Mouse (Mus musculus) limb, embryonic 11.5 days (tissue): ENCODE results near the gene Slc25a25. TPM values are rescaled to one million over a fixed set of nuclear protein-coding genes. Genes with fewer than 3 reads are reported as not detected.
"Not testable (repeated sequence)": the region's sequence is repeated elsewhere in the genome, so short reads cannot be mapped to it uniquely, and the experiment has no call there.

Experiments used
- ATAC-seq: fragments of 200-750 bp; cut with Nextera tagmentation; 2 replicates; pipeline ENCODE4 v1.8.0; 2017; ENCODE audit warnings: low read depth; ENCODE audit not compliant: insufficient number of reproducible peaks, low FRiP score, low TSS enrichment
- DNase-seq: peaks from one replicate; pipeline ENCODE4 v3.0.0-alpha.2; 2015; ENCODE audit warnings: low spot score
- H3K27ac ChIP-seq: fragments of 300-500 bp; sonication (generic); replicated peaks from 2 replicates; pipeline ENCODE4 v1.5.1; 2014; ENCODE audit warnings: low read depth, mild to moderate bottlenecking, low read length
- H3K27me3 ChIP-seq: fragments of 300-500 bp; sonication (generic); 2 replicates; pipeline ENCODE4 v1.6.1; 2014; ENCODE audit warnings: mild to moderate bottlenecking, low read length, mixed read lengths; ENCODE audit not compliant: control insufficient read depth, insufficient read depth
- H3K36me3 ChIP-seq: fragments of 300-500 bp; sonication (generic); 2 replicates; pipeline ENCODE4 v1.6.1; 2014; ENCODE audit warnings: mild to moderate bottlenecking, low read length, moderate library complexity, mixed read lengths; ENCODE audit not compliant: control insufficient read depth, insufficient read depth
- H3K4me1 ChIP-seq: fragments of 300-500 bp; sonication (generic); 2 replicates; pipeline ENCODE4 v1.6.1; 2014; ENCODE audit warnings: low read length, mixed read lengths; ENCODE audit not compliant: control insufficient read depth, insufficient read depth
- H3K4me2 ChIP-seq: fragments of 300-500 bp; sonication (generic); 2 replicates; pipeline ENCODE4 v1.6.1; 2014; ENCODE audit warnings: low read depth, mild to moderate bottlenecking, moderate library complexity; ENCODE audit not compliant: severe bottlenecking
- H3K4me3 ChIP-seq: fragments of 300-500 bp; sonication (generic); 2 replicates; pipeline ENCODE4 v1.5.1; 2014; ENCODE audit warnings: low read depth, low read length
- H3K9ac ChIP-seq: fragments of 300-500 bp; sonication (generic); 2 replicates; pipeline ENCODE4 v1.6.1; 2014; ENCODE audit warnings: mild to moderate bottlenecking, low read length
- H3K9me3 ChIP-seq: fragments of 300-500 bp; sonication (generic); 2 replicates; pipeline ENCODE4 v1.6.1; 2016; ENCODE audit warnings: low read length; ENCODE audit not compliant: control insufficient read depth
- WGBS: fragments of 180-500 bp; shearing (Covaris S2); extraction: QIAGEN DNeasy Blood & Tissue Kit; methylation state at CpG from one replicate; pipeline ENCODE4 v1.1.7; 2014; 5-methylcytosine and 5-hydroxymethylcytosine counted together
- polyA plus RNA-seq: library from polyadenylated mRNA; unstranded; fragments of >200 nt; fragmentation: Nextera tagmentation; extraction: Ambion mirVana; gene quantifications from 2 replicates; pipeline ENCODE4 v1.2.1, GENCODE M21; 2014

Slc25a25 gene
- polyA plus RNA-seq, 1 experiment from 2014 or later, result 19.2 TPM

- not testable (repeated sequence) for H3K27me3 ChIP-seq, H3K27ac ChIP-seq, H3K9me3 ChIP-seq, H3K36me3 ChIP-seq, ATAC-seq, H3K4me2 ChIP-seq, H3K4me3 ChIP-seq, DNase-seq, H3K9ac ChIP-seq, H3K4me1 ChIP-seq
Measured at GRCm38 (mm10) chr2:32490730-32491129, 39.5 kb upstream of the Slc25a25 start.

DNA sequence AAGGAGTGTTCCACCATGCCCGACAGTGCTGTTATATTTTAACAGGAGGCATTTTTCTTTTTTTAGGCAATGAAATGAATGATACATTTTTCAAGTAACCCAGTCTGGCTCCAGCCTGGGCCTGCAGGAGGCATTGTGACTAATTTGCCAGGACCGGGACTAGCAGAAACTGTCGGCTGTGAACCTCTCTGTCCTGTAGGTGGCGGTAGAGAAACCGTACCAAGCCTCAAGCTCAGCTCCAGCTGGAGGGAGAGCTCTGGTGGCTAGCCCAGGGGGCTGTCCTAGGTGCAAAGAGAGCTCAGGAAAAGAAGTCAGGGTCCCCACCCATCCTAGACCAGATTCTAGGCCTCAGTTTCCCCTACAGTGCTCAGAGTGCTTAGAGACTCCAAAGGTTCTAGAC is 37.4 kb upstream of the Slc25a25 start:
- Histone ChIP-seq H3K4me3 (no peak overlapping the region), H3K27ac (no peak overlapping the region), H3K4me2 (no peak overlapping the region), H3K9ac (no peak overlapping the region), H3K9me3 (no peaks in the 10 kb centered on the region), H3K4me1 (no peaks in the 10 kb centered on the region), H3K36me3 (no peaks in the 10 kb centered on the region), H3K27me3 (no peaks in the 10 kb centered on the region)
- DNase-seq, result peak; percentile 86
- WGBS, result 4% methylated on average over 5 of the region's 5 CpGs
- ATAC-seq, result no peak

GRCm38 (mm10) chr2:32487124-32487623 is 35.9 kb upstream of the Slc25a25 start:
- H3K4me1 ChIP-seq, result peaks cover 5% of the 10 kb centered on the region; the same call in 1 of the 2 replicates
- ATAC-seq (peak; percentile 54; the same call in 1 of the 2 replicates), DNase-seq (peak; percentile 98)
- H3K27ac ChIP-seq, result no peak overlapping the region
- H3K4me3 ChIP-seq, result no peak overlapping the region
- no peak overlapping the region for H3K9ac ChIP-seq
- 6% methylated on average over 6 of the region's 6 CpGs for WGBS
- no peak overlapping the region for H3K4me2 ChIP-seq
- no peaks in the 10 kb centered on the region for H3K27me3 ChIP-seq
- H3K36me3 ChIP-seq, result no peaks in the 10 kb centered on the region
- H3K9me3 ChIP-seq, result no peaks in the 10 kb centered on the region

- WGBS, result 91% methylated on average over 9 of the region's 9 CpGs
- H3K4me2 ChIP-seq, result no peak overlapping the region
- H3K27me3 ChIP-seq, result no peaks in the 10 kb centered on the region
- H3K4me3 ChIP-seq, result no peak overlapping the region
- ATAC-seq (no peak), DNase-seq (no peak)
- no peaks in the 10 kb centered on the region for H3K36me3 ChIP-seq
- H3K27ac ChIP-seq, result no peak overlapping the region
- peaks cover 5% of the 10 kb centered on the region; the same call in 1 of the 2 replicates for H3K4me1 ChIP-seq
- no peaks in the 10 kb centered on the region for H3K9me3 ChIP-seq
- H3K9ac ChIP-seq, result no peak overlapping the region
Measured at GRCm38 (mm10) chr2:32486155-32486554, 34.9 kb upstream of the Slc25a25 start.

DNA sequence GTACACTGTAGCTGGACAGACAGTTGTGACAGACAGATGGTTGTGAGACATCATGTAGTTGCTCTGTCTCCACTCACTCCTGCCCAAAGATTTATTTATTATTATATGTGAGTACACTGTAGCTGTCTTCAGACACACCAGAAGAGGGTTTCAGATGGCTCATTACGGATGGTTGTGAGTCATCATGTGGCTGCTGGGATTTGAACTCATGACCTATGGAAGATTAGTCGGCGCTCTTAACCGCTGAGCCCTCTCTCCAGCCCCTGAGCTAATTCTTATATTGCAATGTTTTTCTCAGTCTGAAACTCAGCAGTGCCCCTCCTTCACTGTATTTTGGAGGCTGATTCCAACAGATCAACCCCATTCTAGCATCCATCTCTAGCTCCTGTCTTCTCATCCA is 34.5 kb upstream of the Slc25a25 start:
- no peak for ATAC-seq
- no peaks in the 10 kb centered on the region for H3K27me3 ChIP-seq
- no peak overlapping the region for H3K4me2 ChIP-seq
- 93% methylated on average over 4 of the region's 4 CpGs for WGBS
- no peaks in the 10 kb centered on the region for H3K9me3 ChIP-seq
- H3K4me3 ChIP-seq, result no peak overlapping the region
- no peak overlapping the region for H3K9ac ChIP-seq
- H3K27ac ChIP-seq, result no peak overlapping the region
- DNase-seq, result no peak
- peaks cover 5% of the 10 kb centered on the region; the same call in 1 of the 2 replicates for H3K4me1 ChIP-seq
- no peaks in the 10 kb centered on the region for H3K36me3 ChIP-seq

DNA sequence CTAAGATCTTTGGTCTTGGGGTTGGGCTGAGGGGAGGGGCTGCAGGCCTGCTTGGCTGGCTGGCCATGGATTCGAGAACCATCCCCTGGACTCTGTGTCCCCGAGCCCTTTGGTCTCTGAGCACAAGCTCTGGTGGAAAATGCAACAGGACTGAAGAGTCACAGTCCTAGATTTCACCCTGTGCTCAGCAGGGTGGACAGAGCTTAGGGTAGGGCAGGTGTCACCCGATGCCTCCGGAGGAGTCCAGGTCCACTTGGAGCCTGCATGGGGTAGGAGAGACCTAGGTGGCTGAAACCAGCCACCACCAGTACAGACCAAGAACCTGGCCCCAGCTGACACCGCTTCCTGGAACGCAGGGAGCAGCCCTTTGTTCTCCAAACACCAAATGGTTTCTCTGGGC is 33.7 kb upstream of the Slc25a25 start:
- no peak overlapping the region for H3K4me2 ChIP-seq
- no peaks in the 10 kb centered on the region for H3K36me3 ChIP-seq
- H3K27ac ChIP-seq, result no peak overlapping the region
- H3K27me3 ChIP-seq, result no peaks in the 10 kb centered on the region
- H3K4me1 ChIP-seq, result peaks cover 5% of the 10 kb centered on the region; the same call in 1 of the 2 replicates
- H3K9me3 ChIP-seq, result no peaks in the 10 kb centered on the region
- ATAC-seq (no peak), DNase-seq (no peak)
- no peak overlapping the region for H3K9ac ChIP-seq
- H3K4me3 ChIP-seq, result no peak overlapping the region
- WGBS, result 72% methylated on average over 6 of the region's 6 CpGs

- H3K4me2 ChIP-seq, result no peak overlapping the region
- no peaks in the 10 kb centered on the region for H3K9me3 ChIP-seq
- no peak for ATAC-seq
- H3K27me3 ChIP-seq, result no peaks in the 10 kb centered on the region
- H3K27ac ChIP-seq, result no peak overlapping the region
- DNase-seq, result peak; percentile 45
- no peak overlapping the region for H3K9ac ChIP-seq
- peaks cover 5% of the 10 kb centered on the region; the same call in 1 of the 2 replicates for H3K4me1 ChIP-seq
- WGBS, result 73% methylated on average over 9 of the region's 9 CpGs
- H3K36me3 ChIP-seq, result no peaks in the 10 kb centered on the region
- H3K4me3 ChIP-seq, result no peak overlapping the region
Measured at GRCm38 (mm10) chr2:32483179-32483875, 32.1 kb upstream of the Slc25a25 start.

GRCm38 (mm10) chr2:32482351-32482750 is 31.1 kb upstream of the Slc25a25 start:
- no peak overlapping the region for H3K27ac ChIP-seq
- WGBS, result 92% methylated on average over 8 of the region's 8 CpGs

More at GRCm38 (mm10) chr2:32482351-32482750, 31.1 kb upstream of the Slc25a25 start:
- no peak for ATAC-seq
- Histone ChIP-seq H3K4me2 (no peak overlapping the region), H3K9me3 (no peaks in the 10 kb centered on the region), H3K4me3 (no peak overlapping the region), H3K4me1 (peaks cover 5% of the 10 kb centered on the region; the same call in 1 of the 2 replicates), H3K9ac (no peak overlapping the region), H3K36me3 (no peaks in the 10 kb centered on the region), H3K27me3 (no peaks in the 10 kb centered on the region)
- DNase-seq, result no peak
